Mouse (Mus musculus) kidney, adult 9 months (tissue): ENCODE data around the gene Bcl2.

Experiments
- DNase-seq: peaks from one replicate; pipeline ENCODE4 v3.0.0; 2022

Gene Bcl2

DNA sequence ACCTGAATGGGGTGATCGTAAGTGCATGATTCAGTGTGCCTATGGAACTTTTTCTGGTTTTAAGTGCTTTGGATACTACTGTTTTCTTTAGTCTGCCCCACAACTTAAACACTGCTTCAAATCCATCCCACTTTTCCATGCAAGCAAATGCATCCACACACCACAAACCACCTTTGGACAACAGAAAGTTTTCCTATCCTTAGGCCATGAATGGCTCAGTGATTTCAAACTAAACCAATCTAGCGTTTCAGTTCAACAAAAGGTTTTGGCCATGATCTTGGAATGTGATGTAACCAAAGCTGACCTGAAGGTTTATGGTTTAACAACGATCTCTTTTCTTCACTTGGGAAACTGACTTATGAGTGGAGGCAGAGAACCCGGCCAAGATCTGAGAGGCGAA, 51.6 kb downstream of the Bcl2 start:
- no peak for DNase-seq

DNA sequence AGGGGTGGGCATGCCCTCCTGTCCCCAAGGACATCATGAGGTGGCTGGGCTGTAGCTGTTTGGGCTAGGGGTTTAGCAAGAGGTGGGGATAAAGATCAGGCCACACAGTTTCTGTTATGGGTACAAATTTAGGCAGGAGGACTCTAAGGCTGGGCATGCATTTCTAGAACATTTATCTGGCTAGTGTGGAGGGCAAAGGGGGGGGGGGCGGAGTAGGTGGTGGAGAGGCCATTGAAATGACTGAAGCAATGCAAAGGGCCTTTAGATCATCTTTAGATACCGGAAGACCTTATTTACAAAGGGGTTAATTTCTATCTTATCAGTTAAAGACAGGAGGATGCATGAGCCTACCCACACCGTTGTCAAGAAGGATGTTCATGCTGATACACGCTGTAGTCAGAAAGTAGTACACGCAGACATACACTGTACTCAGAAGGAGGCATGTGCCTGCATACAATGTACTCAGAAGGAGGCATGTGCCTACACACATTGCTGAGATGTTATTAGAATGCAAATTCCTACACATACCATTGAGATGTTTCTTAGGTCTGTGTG, 55.7 kb downstream of the Bcl2 start:
- DNase-seq = no peak

DNA sequence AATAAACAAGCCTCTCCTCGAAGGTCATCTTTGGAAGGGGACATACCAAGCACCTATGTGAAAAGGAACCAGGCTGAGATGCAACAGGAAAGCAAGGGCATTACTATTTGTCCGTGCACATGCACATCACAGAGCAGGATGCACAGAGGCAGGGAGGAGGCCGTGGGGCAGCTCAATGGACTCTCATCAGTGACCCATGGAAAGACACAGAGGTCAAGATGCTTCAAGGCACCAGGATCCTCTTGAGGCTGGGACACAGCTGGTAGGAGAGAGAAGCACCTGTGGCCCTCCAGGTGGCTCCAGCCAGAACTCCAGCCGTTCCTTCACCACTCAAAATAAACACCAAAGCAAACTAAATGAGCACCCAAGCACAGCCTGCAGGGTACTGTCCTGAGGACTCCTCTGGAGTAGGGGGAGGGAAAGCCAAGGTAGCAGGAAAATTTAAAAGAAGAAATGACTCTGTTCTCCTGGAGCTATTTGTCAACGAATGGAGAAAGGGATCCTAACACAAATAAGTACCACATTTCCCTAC, 57.8 kb downstream of the Bcl2 start:
- no peak for DNase-seq

- DNase-seq = no peak
Observed at GRCm38 (mm10) chr1:106654254-106654653, 59.8 kb downstream of the Bcl2 start.

DNA sequence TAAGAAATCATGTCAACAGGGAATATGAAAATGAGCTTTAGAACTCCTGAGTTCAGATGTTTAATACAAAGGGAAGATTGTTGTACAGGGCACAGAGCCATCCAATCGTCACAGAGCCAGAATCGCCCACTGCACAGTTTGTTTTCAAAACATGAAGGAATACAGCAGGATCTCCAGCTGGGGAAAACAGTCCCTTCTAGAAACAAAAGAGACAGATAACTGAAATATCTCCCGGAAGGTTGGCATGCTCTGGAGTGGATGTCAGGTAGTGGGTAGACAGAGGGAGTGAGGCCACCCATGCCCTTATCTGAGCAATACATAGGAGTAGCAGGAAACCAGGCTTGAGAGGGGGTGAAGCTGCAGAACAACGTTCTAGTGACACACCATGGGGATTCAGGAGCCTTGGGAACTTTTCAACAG, 60.6 kb downstream of the Bcl2 start:
- no peak for DNase-seq

- no peak for DNase-seq
Observed at GRCm38 (mm10) chr1:106651211-106651610, 62.9 kb downstream of the Bcl2 start.

DNA sequence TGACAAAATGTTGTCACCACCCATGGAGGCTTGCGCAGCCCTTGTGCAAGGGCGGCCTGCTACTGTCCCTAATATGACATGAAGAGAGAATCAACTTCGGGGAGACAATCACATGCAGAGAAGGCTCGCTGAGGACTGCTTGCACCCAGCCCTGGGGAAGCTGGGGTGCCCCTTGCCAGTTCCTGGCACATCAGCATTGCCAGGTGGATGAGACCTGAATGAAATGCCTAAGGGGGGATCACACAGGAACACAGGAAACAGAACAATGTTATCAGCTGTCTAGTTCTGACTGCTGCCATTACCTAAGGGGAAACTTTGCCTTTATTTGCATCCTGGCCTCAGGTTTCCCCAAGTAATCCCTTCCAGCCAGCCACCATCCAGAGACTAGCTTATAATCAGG, 63.6 kb downstream of the Bcl2 start:
- no peak for DNase-seq

GRCm38 (mm10) chr1:106647336-106647735, 66.7 kb downstream of the Bcl2 start:
- DNase-seq = no peak

DNA sequence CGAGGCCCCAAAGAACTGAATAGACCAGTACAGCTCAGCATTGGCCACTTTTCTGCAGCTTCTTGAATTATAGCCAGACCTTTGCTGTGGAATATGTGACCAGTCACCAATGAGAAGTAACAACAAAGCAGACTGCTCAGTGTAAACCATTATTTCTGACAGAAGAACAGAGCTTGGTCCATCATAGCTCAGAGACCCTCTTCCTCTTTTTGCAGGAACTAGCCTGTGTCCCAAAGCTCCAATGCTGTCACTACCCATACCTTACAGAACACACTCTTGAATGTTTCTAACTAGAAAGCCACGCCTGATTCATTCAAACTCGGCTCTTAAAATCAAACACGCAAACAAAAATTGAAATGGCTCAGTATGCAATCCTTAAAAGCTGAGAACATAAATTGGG, 69.5 kb downstream of the Bcl2 start:
- DNase-seq = no peak

DNA sequence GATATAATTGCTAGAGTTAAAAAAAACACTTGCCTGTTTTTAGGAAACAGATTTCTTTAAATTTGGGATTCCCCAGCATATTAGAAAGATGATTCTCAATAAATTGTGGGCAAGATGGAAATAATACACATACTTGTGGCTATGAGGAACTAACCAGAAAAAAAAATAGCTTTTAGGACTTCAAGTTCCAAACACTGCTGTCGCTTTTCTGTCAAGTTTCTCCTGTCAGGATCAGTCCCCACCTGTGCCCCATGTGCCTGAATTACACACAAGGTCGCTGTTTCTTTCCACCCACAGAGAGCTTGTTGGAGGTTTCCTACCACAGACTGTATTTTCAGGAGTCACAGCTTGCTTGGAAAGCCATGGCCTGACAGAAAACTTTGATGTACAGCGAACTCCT, 70.5 kb downstream of the Bcl2 start:
- no peak for DNase-seq

DNA sequence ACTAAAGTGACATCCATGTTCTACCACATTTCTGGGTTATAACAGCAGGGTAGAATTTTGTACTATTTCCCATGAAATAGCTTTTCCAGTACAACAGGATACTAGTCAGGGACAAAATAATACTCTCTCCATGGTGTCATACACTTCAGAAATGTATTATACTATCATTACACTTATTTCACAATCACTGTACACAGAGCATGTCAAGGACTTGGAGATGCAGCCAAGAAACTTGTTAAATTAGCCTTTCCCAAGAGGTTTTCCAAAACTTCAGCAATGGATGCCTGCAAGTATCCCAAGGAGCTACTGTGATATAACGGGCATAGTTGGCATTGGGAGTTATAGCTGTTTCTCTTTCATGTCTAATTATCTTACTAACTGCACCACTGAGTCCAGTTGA, 73.5 kb downstream of the Bcl2 start:
- DNase-seq = no peak

GRCm38 (mm10) chr1:106637705-106638104, 76.4 kb downstream of the Bcl2 start:
- DNase-seq = no peak

- no peak for DNase-seq
Observed at GRCm38 (mm10) chr1:106636714-106637113, 77.4 kb downstream of the Bcl2 start.

DNA sequence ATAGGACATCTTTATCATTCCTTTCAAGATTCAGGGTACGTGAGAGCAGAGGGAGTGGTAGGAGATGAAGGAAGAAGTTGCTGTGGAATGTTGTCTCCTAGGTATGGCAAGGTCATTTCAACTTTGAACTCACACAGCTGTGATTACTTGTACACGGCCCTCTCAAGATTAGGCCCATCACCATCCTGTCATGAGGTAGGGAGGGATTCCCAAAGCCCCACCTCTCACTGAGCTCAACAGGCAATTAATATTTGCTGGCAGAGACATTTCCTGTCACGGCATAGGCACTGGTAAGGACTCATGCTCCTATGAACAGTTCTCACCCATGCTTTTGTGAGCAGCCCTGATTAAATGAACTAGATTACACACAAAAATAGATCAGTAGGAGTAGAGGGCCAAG, 80.9 kb downstream of the Bcl2 start:
- no peak for DNase-seq

- no peak for DNase-seq
Observed at GRCm38 (mm10) chr1:106631869-106632463, 82.1 kb downstream of the Bcl2 start.

- DNase-seq = no peak
Observed at GRCm38 (mm10) chr1:106630973-106631372, 83.1 kb downstream of the Bcl2 start.

DNA sequence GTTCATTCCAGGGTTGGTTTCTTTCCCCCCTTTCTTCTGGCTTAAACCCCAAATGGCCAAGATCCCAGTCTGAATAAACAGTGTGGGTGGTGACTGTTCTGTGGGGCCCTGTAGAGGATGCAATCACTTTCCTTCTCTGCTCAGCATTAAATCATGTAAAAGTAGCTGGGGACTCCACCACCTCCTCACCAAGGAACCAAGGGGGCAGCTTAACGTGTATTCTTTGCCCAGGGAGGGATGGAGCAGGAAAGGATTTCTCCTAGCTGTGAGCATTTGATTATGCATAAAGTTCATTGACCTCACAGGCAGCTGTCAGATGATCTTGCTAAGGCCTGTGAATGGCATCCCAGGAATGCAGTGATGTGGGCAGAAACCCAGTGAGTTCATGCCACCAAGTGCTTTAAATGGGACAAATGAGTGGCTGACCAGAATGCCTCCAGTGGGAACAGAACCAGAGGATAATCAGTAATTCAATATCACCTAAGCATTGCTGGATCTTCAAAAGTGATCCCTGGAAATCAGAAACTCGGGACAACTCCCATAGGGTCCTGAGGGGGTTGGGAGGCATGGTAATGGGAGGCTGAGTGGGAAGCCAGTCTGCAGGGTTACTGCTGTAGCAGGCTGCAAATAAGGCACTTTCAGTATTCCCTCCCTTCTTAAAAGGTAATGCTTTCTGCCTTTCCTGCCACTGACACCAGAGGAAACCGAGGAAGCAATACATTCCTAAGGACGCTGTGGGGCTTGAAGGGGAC, 84.0 kb downstream of the Bcl2 start:
- peak; percentile 90 for DNase-seq

- DNase-seq = peak; percentile 42
Observed at GRCm38 (mm10) chr1:106629470-106629830, 84.6 kb downstream of the Bcl2 start.

GRCm38 (mm10) chr1:106628718-106629469, 85.2 kb downstream of the Bcl2 start:
- peak; percentile 43 for DNase-seq

DNA sequence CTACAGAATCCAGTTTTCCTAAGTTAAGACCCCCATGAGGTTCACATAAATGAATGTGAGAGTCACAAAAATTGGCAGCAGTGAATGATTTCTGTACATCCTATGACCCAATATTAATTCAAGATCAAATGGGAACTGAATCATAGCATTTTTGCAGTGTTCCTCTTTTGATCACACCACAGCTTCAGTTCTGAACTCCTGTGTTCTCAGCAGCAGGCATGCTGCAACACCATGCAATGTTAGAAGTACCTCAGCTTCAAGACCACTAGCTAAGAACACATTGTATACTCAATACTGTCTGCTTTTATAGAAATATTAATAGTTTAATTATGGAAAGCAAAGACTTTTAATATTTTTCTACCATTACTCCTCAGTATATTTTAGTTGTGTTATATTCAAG, 85.8 kb downstream of the Bcl2 start:
- no peak for DNase-seq

DNA sequence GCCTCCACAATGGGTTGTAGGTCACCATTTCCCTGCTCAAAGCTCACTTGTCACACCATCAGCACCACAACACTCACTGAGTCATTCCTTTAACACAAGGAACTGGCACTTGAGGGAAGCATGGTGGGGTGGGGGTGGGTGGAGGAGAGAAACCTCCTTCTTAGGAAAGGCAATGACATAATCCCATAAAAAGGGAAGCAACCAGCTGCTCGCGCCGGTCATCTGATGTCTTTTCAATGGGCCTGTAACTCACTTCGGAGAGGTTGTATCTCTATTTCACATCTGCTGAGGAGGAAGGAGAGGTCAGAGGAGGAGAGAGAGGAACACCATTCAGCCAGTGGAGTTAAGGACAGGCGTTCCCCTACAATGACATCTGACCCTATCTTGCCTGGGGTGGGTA, 86.8 kb downstream of the Bcl2 start:
- DNase-seq = no peak

DNA sequence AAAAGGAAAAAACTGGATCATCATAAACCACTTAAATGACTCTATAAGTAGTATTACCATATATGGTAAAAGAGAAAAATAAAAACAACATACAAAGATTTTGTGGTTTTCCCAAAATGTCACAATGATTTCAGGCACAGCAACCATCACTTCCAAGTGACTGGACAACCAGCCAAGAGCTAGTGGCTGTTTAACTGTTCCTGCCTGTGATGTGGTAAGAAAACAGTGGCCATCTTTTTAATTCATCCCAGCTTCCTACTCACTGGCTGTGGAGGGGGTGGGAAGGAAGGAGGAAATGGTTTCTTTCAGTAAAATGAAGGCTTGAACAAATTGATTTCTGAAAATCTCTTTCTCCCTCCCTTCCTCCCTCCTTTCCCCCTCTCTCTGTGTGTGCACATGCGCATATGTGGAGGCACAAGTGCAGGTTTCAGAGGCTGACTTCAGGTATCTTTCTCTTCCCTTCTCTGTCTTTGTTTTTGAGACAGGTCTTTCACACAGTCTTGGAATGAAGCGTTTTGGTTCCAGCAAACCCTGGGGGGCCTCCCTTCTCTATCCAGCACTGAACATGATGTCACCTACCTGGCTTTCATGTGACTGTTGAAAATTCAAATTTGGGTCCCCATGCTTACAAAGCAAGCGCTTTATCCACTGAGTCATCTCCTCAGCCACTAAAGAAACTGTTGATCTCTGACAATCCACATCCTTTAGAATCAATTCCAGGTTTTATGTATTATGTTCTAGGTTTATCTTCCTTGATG, 93.7 kb downstream of the Bcl2 start:
- no peak for DNase-seq

DNA sequence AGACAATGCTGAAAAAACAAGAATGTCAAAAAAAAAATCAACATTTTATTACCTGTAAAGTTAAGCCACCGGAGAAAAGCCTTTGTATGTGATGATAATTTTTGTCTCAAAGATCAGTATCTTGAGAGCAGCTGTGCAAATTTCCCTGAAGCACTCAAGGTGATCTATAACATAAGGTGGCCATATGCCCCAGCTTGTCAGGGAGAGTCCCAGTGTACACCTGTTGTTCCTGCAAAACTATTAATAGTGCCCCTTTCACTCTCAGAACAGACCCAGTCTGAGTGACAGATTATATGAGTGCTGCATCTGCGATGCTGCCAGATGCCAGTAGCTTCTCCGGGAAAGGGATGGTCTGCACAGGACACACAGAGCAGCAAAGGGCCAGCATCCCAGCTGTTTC, 95.3 kb downstream of the Bcl2 start:
- DNase-seq = no peak
